Mouse (Mus musculus) ovary, postnatal 14 days (tissue): ENCODE measurements around the gene Gm10959.
"Not testable (repeated sequence)": the region's sequence is repeated elsewhere in the genome, so short reads cannot be mapped to it uniquely, and the experiment has no call there.

Experiments used
- DNase-seq: peaks from one replicate; pipeline ENCODE4 v3.0.0; 2022; ENCODE audit warnings: low spot score

The Gm10959 gene

DNA sequence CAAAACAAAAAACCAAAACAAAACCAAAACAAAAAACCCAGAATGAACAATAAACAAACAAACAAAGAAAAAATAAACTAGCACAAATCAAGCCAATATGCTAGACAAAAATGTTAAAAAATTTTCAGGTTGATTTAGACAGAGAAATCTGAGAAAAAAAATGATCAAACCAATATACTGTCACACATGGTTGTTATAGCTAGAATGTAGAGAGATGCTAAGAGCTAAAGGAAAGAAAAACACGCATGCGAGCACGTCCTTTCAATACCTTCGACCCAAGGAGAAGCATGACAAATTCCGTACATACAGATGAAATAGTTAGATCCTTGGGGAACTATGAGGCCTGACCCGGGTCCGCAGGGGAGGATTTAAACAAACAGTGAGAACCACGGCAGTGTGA is at the start of gene Gm10959:
Gene Gm10959 (minus strand): TSS at position 101 of the 400 bp plus-strand sequence.
- DNase-seq = no peak

DNA sequence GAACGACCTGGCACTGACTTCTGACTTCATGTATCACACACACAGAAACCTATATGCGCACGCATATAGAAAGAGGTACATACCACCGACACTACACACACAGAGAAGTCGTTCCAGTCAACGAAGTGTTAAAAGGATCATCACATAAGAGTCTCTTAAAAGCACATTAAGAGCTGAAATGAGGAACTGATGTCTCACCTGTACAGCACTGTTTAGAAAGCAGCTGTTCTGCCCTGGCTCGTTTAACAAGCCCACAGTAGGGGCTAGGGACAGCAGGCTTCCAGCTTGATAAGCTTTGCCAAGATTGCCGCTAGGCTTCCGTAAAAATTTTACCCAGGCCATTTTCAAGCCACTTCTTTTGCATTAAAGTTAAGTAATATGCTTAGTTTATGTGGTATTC is 49.2 kb upstream of the Gm10959 start:
- no peak for DNase-seq

GRCm38 (mm10) chr3:122964301-122964700 is 45.1 kb upstream of the Gm10959 start:
- DNase-seq = no peak

- DNase-seq = no peak
Measured at GRCm38 (mm10) chr3:122950129-122950528, 31.0 kb upstream of the Gm10959 start.

- DNase-seq = no peak
Measured at GRCm38 (mm10) chr3:122943387-122943890, 24.3 kb upstream of the Gm10959 start.

DNA sequence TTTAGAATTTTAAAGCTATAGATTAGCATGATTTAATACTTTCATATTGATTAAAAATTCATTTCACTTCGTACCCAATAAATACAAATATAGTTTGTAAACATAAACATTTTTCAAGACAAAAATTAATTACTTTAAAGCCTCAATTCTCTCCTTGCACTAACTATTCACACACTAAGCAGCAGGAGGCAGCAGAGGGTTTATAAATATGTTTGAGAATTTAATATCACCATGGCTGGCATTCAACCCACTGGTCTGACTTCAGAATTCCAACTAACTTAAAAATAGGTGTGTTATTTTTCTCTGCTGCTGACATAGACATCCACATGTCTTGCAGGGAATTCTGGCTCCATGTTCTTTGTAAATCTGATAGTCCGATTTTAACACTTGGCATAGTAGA is 20.1 kb upstream of the Gm10959 start:
- DNase-seq = peak; percentile 36

DNA sequence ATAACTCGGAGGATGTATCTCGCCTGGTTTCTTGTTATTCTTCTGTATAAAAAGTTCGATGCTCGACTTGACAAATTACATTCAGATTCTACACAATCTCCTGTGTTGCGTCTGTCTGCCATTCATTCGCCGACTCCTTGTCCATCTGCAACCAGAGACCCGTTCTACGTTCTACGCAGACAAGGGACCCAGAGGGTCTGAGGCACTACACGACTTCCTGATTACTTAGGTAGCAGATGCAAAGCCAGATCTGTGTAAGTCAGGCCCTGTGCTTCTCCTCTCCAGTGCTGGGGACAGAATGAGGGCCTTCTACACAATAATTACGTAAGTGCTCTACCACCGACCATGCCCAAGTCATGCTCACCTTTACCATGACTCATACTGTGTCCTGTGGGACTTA is 18.0 kb upstream of the Gm10959 start:
- not testable (repeated sequence) for DNase-seq

DNA sequence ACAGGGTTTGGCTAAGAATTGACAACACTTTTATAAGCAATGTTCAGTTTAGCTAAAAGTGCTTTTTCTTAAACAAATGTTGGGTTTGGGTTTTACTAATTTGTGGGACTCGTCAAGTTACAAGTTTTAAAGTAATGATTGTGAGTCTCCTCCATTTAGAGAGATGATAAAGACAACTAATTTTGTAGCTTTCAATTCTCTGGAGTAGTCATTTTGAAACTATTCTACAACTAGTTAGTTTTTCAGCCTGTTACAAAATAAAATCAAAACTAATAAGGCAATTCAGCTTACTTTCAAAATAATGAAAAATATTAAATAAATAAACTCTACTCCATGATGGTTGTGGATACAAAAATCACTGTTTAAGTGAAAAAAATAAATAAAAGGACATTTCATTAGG is 13.3 kb upstream of the Gm10959 start:
- DNase-seq = no peak

DNA sequence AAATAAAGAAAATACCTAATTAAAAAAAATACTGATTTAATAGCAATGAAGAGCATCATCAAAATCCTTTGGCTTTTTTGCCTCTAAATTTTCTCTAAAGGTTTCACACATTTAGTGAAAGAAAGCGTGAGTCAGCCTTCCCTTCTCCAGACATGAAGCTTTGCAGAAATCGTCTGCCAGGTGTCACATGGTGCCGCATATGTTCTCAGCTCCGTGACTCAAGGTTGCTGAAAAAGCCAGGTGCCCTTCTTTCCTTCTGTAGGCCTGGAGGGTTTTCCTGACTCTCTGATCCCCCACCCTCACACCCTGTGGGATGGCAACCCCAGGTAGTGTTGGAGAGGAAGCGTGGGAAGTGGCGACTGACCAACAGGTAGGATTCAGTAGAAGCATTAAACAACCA is 10.6 kb upstream of the Gm10959 start:
- DNase-seq = no peak

DNA sequence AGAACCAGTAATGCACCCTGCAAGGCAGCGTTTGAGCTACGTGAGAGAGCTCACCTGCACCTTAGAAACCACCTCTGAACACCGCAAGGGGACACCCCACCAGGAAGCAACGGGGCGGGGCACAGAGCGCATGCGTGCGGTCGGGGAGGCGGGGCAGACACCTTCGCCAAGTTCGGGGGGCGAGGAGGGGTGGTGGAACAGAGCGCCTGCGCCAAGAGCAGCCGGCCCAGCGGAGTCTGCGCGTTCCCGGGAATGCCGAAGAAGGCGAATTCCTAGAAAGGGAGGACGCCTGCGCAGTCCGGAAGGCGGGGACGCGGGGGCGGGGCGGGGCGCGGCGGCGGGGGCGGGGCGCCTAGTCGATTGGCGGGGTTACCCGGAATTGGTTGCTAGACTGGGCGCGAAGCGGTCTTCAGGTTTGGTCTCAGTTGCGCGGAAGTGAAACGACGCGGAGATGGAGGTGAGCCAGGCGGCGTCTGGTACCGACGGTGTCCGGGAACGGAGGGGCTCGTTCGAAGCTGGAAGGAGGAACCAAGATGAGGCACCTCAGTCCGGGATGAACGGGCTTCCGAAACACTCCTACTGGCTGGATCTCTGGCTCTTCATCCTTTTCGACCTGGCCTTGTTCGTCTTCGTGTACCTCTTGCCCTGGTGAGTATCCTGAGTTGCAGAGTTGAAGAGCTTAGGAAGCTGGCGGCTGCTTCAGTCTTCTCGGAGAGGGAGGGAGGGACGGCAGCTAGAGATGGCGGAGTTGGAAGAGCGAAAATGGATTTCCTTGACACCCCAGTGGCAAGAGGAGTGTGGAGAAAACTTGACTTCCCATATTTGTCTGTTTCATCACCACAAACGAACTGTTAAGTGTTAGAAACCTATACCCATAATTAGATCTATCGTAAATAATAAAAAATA is 5.1 kb upstream of the Gm10959 start, which contains the start of gene 1810037I17Rik:
Gene 1810037I17Rik (plus strand): TSS at position 195 of the 906 bp plus-strand sequence.
- peak; percentile 99 for DNase-seq

- DNase-seq = no peak
Measured at GRCm38 (mm10) chr3:122923147-122923546, 4.0 kb upstream of the Gm10959 start.

GRCm38 (mm10) chr3:122921676-122922527 is 2.7 kb upstream of the Gm10959 start:
- DNase-seq = no peak

DNA sequence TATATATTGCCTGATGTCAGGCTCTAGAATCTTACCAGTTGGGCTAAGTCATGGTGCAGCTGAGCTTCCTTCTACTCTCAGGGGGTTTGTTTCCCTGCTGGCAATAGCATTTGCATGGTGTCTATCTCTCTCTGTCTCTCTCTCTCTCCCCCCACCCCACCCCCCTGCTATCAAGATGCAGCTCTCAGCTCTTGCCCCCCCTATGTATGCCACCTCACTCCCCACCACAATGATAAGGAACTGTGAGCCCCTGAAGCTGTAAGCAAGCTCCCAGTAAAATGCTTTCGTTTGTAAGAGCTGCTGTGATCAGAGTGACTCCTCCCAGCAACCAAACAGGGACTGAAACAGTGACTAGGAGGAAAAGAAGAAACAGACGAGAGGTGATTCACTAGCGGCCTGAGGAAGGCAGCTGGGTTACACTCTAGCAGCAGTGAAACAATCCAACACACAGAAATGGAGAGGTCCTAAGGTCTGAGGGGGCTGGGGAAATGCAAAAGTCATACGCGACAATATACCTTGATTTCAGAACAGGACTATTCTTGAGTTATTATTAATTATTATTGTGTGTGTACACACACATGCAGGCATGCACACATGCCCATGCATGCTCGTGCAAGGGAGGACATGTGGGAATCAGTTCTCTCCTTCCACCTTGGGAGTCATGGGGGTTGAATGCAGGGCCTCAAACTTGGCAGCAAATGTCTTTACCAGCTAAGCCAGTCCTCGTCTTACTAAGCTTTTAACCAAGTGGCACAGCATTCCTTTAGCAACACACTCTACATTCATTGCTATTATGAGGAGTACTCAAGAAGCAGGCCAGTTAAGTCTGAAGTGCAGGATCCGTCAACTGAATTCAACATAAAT is 1.6 kb upstream of the Gm10959 start:
- no peak for DNase-seq

- no peak for DNase-seq
Measured at GRCm38 (mm10) chr3:122918672-122919071, 488 bp downstream of the Gm10959 start.

GRCm38 (mm10) chr3:122916191-122916680 is 2.9 kb downstream of the Gm10959 start:
- DNase-seq = no peak

DNA sequence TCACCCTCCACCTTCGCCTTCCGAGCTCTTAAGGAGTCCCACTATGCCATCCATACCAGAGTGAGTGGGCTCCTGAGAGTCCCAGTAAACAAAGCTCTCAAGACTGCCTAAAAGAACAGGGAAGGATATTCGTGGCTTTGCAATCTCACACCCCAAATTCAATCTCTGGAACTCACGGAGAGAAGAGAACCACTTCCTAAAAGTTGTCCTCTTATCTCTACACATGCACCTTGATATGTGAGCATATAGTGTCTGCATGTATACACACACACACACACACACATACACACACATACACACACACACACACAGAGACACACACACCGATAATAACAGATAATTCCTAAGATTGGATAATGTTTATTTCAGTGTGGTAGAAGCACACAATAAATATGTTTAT is 3.7 kb downstream of the Gm10959 start:
- no peak for DNase-seq

DNA sequence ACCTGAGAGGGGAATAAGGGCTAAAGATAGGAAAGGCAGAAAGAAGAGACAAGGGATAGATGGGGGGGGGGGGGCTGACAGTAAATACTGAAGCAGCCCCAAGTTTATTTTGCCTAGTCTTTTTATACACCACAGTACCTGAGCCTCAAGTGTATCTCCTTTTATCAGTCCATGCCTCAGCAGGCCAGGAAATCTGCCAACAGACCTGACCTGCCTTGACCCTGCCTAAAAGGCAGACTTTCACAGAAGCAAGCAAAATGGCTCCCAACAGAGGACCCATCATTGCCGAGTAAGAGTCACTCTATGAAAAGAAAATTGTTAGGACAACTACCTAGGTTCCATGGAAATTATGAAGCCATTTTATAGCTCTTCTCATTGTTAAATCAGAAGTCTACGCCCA is 11.3 kb downstream of the Gm10959 start:
- no peak for DNase-seq

DNA sequence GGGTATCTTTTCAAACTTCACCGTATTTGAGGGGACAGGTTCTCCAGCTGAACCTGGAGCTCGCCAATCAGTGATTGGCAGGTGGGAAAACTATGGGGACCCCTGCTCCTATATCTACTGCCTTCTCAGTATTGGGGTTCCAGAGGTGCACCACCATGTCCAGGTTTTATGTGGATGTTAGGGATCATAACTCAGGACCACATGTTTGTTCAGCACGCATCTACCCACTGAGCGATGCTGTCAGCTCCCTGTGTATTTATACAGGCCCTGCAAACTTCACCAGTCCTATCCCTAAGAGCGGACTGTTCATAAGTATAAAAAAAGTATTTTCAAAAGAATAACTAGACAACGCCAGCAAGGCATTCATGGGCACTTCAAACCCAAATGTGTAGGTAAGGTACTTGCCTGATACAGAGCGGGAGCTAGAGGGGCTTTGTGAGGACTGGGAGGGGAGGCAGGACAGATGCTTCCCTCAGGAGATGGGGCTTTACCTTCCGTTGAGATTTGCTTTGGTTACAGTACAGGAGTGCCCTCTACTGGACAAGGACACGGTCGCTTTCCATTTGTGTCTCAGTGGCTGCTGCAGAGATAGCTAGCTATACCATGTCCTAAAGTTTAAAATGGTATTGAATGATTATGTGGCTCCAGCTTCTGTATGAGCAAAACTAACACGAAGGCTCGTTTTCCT is 15.3 kb downstream of the Gm10959 start:
- no peak for DNase-seq

DNA sequence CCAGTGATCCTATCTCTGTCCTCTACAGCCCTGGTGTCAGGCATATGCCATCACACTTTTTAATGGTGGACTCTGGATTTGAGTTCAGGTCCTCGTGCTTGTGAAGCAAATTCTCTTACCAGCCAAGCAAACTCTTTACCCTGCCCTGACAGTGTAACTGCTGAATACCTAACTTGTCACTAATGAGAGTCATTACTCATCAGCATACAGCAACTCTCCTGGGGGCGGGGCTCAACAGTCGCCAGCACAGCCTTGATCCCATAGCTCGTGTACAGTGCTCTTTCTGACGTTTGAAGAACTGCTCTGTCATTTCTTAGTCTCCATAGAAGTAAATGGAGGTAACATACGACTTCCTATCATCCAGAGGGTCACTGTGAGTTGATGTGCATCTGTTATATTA is 20.9 kb downstream of the Gm10959 start:
- DNase-seq = no peak

GRCm38 (mm10) chr3:122895189-122895731 is 23.9 kb downstream of the Gm10959 start:
- no peak for DNase-seq

DNA sequence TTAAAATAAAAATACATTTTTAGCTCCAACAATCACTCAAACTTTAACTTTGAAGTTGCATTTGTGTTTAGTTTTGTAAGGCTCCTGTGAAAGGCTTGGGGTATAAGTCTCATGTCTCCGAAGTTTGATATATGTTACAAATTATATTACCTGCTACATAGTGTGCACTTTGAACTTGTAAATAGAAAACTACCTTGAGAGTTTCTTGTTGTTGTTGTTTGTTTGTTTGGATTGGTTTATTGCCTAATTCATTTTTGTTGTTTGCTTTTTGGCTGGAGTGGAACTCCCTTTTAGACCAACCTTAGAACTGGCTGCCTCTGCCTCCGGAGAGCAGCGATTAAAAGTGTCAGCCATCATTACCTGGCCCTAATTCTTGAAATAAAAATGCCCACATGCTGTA is 24.4 kb downstream of the Gm10959 start, which contains the start of gene Fabp2:
Gene Fabp2 (plus strand): TSS at position 301 of the 400 bp plus-strand sequence.
- no peak for DNase-seq
